Mouse (Mus musculus): ENCODE results near the gene Rpa1. TPM values are rescaled to one million over a fixed set of nuclear protein-coding genes. Genes with fewer than 3 reads are reported as not detected.

The Rpa1 gene
- total and polyA plus RNA-seq, 2 experiments from 2014 or later, result 62.9 to 118 TPM

GRCm38 (mm10) chr11:75279013-75279341, 69.1 kb downstream of the Rpa1 start:
- H3K27me3 ChIP-seq (ENCODE audit: control insufficient read depth, insufficient read depth, low read length), result no peaks in the 10 kb centered on the region
- 0 out of 2 replicates have a peak overlapping the region, but pooled peaks have one; percentile 17 for H3K9ac ChIP-seq (replicated peaks; ENCODE audit: low read depth, low read length)
- peak overlapping the region; percentile 55 for H3K4me2 ChIP-seq (ENCODE audit: low read depth, low read length)
- ATAC-seq (ENCODE audit: insufficient read depth, low read depth), result no peak
- peaks cover 38% of the 10 kb centered on the region for H3K4me1 ChIP-seq (ENCODE audit: control insufficient read depth, insufficient read depth)
- H3K27ac ChIP-seq (ENCODE audit: low read depth), result peak overlapping the region; percentile 36; the same call in 1 of the 2 replicates
- TF ChIP-seq EP300 (IDR thresholded peaks at IDR 0.05; ENCODE audit: low read depth) (no peak), CTCF (IDR thresholded peaks at IDR 0.05; ENCODE audit: low read depth) (no peak)
- no peak for DNase-seq (ENCODE audit: low spot score)
- H3K4me3 ChIP-seq (ENCODE audit: low read depth, low read length), result peak overlapping the region; percentile 24
- H3K36me3 ChIP-seq (replicated peaks; ENCODE audit: control insufficient read depth, insufficient read depth, low read length), result no peaks in the 10 kb centered on the region
- H3K9me3 ChIP-seq (replicated peaks; ENCODE audit: control insufficient read depth, low read length), result no peaks in the 10 kb centered on the region
- 15% methylated on average over 4 of the region's 4 CpGs for WGBS

GRCm38 (mm10) chr11:75278115-75278514, 70.0 kb downstream of the Rpa1 start:
- Histone ChIP-seq H3K4me3 (ENCODE audit: low read depth, low read length) (no peak overlapping the region), H3K36me3 (replicated peaks; ENCODE audit: control insufficient read depth, insufficient read depth, low read length) (no peaks in the 10 kb centered on the region), H3K4me2 (ENCODE audit: low read depth, low read length) (no peak overlapping the region), H3K9ac (replicated peaks; ENCODE audit: low read depth, low read length) (no peak overlapping the region), H3K27ac (ENCODE audit: low read depth) (no peak overlapping the region), H3K27me3 (ENCODE audit: control insufficient read depth, insufficient read depth, low read length) (no peaks in the 10 kb centered on the region), H3K4me1 (ENCODE audit: control insufficient read depth, insufficient read depth) (peaks cover 38% of the 10 kb centered on the region), H3K9me3 (replicated peaks; ENCODE audit: control insufficient read depth, low read length) (no peaks in the 10 kb centered on the region)
- 69% methylated on average over 7 of the region's 7 CpGs for WGBS
- TF ChIP-seq EP300 (IDR thresholded peaks at IDR 0.05; ENCODE audit: low read depth) (no peak), CTCF (IDR thresholded peaks at IDR 0.05; ENCODE audit: low read depth) (no peak)
- DNase-seq (ENCODE audit: low spot score) (no peak), ATAC-seq (ENCODE audit: insufficient read depth, low read depth) (no peak)

- H3K9ac ChIP-seq (replicated peaks; ENCODE audit: low read depth, low read length), result peak overlapping the region; percentile 45; the same call in 1 of the 2 replicates
- H3K9me3 ChIP-seq (replicated peaks; ENCODE audit: control insufficient read depth, low read length), result no peaks in the 10 kb centered on the region
- H3K4me2 ChIP-seq (ENCODE audit: low read depth, low read length), result 0 out of 2 replicates have a peak overlapping the region, but pooled peaks have one; percentile 7
- H3K27ac ChIP-seq (ENCODE audit: low read depth), result peak overlapping the region; percentile 85
- H3K4me3 ChIP-seq (ENCODE audit: low read depth, low read length), result no peak overlapping the region
- ATAC-seq (ENCODE audit: insufficient read depth, low read depth) (peak; percentile 80), DNase-seq (ENCODE audit: low spot score) (peak; percentile 87)
- WGBS, result 16% methylated on average over 6 of the region's 6 CpGs
- H3K27me3 ChIP-seq (ENCODE audit: control insufficient read depth, insufficient read depth, low read length), result no peaks in the 10 kb centered on the region
- H3K36me3 ChIP-seq (replicated peaks; ENCODE audit: control insufficient read depth, insufficient read depth, low read length), result no peaks in the 10 kb centered on the region
- peaks cover 41% of the 10 kb centered on the region for H3K4me1 ChIP-seq (ENCODE audit: control insufficient read depth, insufficient read depth)
- TF ChIP-seq EP300 (IDR thresholded peaks at IDR 0.05; ENCODE audit: low read depth), result no peak
- no peak for TF ChIP-seq CTCF (IDR thresholded peaks at IDR 0.05; ENCODE audit: low read depth)
These were observed 73.1 kb downstream of the Rpa1 start for GRCm38 (mm10) chr11:75275035-75275434.

- Histone ChIP-seq H3K27ac (ENCODE audit: low read depth) (no peak overlapping the region), H3K9ac (replicated peaks; ENCODE audit: low read depth, low read length) (no peak overlapping the region), H3K4me3 (ENCODE audit: low read depth, low read length) (no peak overlapping the region), H3K36me3 (replicated peaks; ENCODE audit: control insufficient read depth, insufficient read depth, low read length) (no peaks in the 10 kb centered on the region), H3K4me1 (ENCODE audit: control insufficient read depth, insufficient read depth) (peaks cover 41% of the 10 kb centered on the region), H3K4me2 (ENCODE audit: low read depth, low read length) (no peak overlapping the region), H3K27me3 (ENCODE audit: control insufficient read depth, insufficient read depth, low read length) (no peaks in the 10 kb centered on the region), H3K9me3 (replicated peaks; ENCODE audit: control insufficient read depth, low read length) (no peaks in the 10 kb centered on the region)
- DNase-seq (ENCODE audit: low spot score), result no peak
- 36% methylated on average over 8 of the region's 8 CpGs for WGBS
- no peak for TF ChIP-seq CTCF (IDR thresholded peaks at IDR 0.05; ENCODE audit: low read depth)
- TF ChIP-seq EP300 (IDR thresholded peaks at IDR 0.05; ENCODE audit: low read depth), result no peak
- ATAC-seq (ENCODE audit: insufficient read depth, low read depth), result no peak
These were observed 74.7 kb downstream of the Rpa1 start for GRCm38 (mm10) chr11:75273466-75273865.

- Histone ChIP-seq H3K4me3 (ENCODE audit: low read depth, low read length) (no peak overlapping the region), H3K36me3 (replicated peaks; ENCODE audit: control insufficient read depth, insufficient read depth, low read length) (peaks cover 4% of the 10 kb centered on the region), H3K4me1 (ENCODE audit: control insufficient read depth, insufficient read depth) (peaks cover 51% of the 10 kb centered on the region), H3K4me2 (ENCODE audit: low read depth, low read length) (no peak overlapping the region), H3K27me3 (ENCODE audit: control insufficient read depth, insufficient read depth, low read length) (no peaks in the 10 kb centered on the region), H3K9me3 (replicated peaks; ENCODE audit: control insufficient read depth, low read length) (no peaks in the 10 kb centered on the region), H3K27ac (ENCODE audit: low read depth) (peak overlapping the region; percentile 43; the same call in 1 of the 2 replicates), H3K9ac (replicated peaks; ENCODE audit: low read depth, low read length) (no peak overlapping the region)
- TF ChIP-seq CTCF (IDR thresholded peaks at IDR 0.05; ENCODE audit: low read depth) (no peak), EP300 (IDR thresholded peaks at IDR 0.05; ENCODE audit: low read depth) (no peak)
- ATAC-seq (ENCODE audit: insufficient read depth, low read depth) (no peak), DNase-seq (ENCODE audit: low spot score) (no peak)
- 42% methylated on average over 7 of the region's 7 CpGs for WGBS
These were observed 77.1 kb downstream of the Rpa1 start for GRCm38 (mm10) chr11:75270985-75271434.
